Mouse (Mus musculus) 416B (cell line): ENCODE results near the gene Olfr812.
"Not testable (repeated sequence)": the region's sequence is repeated elsewhere in the genome, so short reads cannot be mapped to it uniquely, and the experiment has no call there.

Experiments
- DNase-seq: peaks from one replicate; pipeline ENCODE4 v3.0.0; 2011; ENCODE audit warnings: low read depth

Olfr812 gene

DNA sequence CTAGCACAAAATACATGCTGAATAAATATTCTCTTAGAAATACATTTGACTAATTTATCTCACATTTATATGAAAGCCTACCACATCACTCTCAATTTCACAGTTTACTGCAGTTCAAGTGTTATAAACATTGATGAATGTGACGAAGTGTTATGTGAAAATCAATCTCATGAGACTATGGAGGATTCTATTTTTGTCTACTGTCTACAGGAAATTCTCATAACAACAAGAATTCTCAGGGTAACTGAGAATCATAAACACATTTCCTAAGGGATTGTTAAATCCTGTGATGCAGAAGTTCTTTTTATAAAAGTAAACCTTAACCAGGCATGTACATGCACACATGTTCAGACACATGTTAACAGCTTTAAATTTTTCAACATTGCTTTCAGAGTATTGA lies at the start of gene Olfr812:
TSS of gene Olfr812 (minus strand) at position 101 of the 400 bp plus-strand sequence.
- no peak for DNase-seq

DNA sequence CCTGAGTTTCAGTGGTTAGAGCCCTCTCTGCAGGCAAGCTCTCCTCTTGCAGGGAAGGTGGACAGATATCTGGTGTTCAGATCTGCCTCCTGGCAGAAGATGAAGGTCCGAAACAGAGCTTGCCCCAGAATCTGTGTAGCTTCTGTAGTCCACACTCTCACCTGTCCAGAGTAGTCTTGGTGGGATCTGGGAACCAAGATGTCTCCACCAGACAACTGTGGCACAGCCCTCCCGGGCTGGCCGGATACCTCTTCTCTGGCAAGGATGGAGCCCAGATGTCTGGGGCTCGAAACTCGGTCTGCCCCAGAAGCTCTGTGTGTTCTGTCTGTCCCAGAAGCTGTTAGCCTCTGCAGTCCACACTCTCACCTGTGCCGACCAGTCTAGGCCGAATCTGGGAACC lies 40.0 kb upstream of the Olfr812 start:
- no peak for DNase-seq

DNA sequence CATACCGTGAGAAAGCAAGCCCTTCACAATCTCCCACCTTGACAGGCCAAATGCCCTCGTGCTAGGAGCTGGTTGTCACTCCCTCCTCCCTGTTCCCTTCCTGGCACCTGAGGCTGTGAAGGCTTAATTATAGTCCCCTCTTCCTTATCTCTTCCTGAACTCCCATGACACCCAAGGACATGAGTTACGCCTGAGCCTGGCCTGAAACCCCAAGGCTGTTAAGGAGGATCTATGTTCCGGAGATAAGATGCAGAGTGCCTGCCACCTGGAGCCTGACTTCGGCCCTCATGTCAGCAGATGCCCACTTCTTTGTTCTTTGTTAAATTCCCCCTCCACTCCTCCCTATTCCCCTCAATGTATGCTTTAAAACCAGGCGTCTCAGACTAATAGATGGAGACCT lies 39.6 kb upstream of the Olfr812 start:
- DNase-seq = not testable (repeated sequence)

DNA sequence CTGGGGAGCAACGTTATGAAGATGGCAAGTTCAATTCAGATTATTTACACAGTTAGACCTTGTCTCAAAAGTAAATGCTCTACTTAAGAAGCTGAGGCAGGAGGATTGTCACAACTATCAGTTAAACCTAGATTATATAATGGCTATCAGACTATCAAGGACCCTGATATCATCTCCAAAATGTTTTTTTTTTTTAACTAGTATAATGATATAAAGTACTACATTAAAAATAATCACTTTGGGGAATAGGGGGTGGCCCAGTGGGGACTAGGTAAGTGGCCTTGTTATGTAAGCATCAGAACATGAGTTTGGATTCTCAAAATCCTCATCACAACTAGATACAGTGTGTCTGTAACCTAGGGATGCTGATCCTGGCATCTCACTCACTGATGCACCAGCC lies 33.9 kb upstream of the Olfr812 start, which contains the start of gene Olfr814:
TSS of gene Olfr814 (minus strand) at position 101 of the 400 bp plus-strand sequence.
- DNase-seq = not testable (repeated sequence)

DNA sequence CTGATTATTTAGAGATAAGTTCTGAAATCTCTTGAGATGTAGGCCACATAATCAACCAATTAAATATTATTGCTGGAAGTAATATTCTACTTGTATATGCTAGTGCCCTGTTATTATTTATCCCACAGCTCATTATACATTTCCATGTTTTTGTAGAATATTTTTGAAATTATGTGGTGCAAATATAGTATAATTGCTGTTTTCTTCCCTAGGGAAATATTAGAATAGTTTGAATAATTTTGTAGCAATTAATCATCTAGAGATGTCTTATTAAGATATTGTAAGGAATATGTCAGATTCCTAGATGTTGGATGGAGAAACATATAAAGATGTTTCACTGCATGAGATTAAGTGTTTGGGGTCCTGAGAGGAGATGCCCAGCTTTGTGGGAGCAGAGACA lies 9.2 kb upstream of the Olfr812 start, which contains the start of gene Olfr813:
TSS of gene Olfr813 (plus strand) at position 301 of the 400 bp plus-strand sequence.
- no peak for DNase-seq

DNA sequence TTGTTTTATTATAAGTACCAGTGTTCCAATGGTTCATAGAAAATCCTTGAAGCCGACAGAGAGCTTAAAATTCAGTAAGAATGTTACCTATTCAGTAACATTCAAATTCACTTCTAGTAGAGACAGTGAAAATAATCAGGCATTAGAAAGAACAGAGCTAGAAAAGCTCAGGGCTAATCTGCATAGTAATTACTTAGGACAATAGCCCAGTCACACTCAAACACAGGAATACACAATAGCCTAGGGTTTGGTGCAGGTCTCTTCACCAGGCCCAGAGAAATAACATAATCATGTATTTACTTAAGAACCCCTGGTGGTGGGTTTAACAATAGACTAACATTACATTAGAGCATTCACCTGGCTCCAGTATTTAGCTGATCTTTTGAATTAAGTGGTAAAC lies 1.4 kb upstream of the Olfr812 start:
- DNase-seq = no peak

DNA sequence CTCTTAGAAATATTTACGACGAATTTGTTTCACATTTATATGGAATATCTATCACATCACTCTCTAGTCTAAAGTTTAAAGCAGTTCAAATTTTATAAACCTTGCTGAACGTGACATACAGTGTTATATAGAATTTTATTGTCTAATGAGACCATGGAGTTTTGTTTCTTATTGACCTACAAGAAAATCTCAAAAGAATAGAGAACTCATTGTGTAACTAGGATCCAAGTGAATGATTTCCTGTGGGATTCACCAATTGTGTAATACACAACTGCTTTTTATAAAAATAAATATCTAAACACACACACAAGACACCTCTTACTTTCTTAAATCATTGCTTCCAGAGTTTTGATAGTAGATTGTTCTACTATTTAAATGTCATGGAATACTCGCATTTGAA lies 41.6 kb downstream of the Olfr812 start, which contains the start of gene Olfr811:
TSS of gene Olfr811 (minus strand) at position 101 of the 400 bp plus-strand sequence.
- no peak for DNase-seq

DNA sequence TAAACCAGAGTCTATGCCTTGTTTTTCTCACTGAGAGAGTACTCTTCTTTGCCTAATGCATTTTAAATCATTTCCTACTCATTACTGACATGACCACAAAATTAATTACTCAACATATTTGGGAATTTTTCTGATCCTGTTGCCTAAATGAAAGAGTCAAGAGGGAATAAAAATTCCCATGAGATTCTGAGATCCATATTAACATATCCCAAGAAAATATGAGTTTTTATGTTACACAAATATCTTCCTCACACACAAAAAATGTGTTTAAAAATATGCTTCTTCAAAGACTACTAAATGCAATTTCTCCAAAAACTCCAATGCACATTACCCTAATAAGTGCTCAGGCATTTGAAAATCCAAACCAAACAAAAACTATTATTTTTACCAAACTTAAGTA lies 51.1 kb downstream of the Olfr812 start, which contains the start of gene Olfr810:
TSS of gene Olfr810 (minus strand) at position 101 of the 400 bp plus-strand sequence.
- DNase-seq = no peak
